Mouse (Mus musculus): ENCODE data around the gene Gxylt2.

DNA sequence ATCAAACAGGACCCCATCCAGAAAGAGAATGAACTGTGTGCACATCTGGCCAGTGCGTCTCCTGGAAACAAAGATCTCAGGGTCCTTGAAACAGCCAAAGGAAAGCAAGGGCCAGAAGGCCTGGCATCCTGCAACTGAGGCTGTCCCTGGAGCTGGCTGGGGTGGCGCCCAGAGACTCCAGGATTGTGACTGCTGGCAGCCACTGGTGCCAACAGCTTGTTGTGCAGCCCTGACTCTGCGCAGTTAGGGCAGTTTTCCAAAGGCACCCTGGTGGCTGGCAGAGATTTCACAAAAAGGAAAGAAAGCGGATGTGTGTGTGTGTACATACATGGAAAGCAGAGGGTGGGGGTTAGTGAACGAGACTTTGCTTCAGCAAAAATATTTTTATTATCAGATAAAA lies 44.1 kb upstream of the Gxylt2 start:
- no peak for TF ChIP-seq CTCF (IDR thresholded peaks at IDR 0.05; ENCODE audit: extremely low read depth, insufficient read depth, insufficient read length, insufficient replicate concordance)
- TF ChIP-seq POLR2A (IDR thresholded peaks at IDR 0.05; ENCODE audit: low read depth, low read length) = no peak

All from spleen, adult 2 months (tissue).